Mouse (Mus musculus) right cerebral cortex, postnatal 25 days (tissue): ENCODE data around the gene Lrpap1.

ENCODE experiments used
- DNase-seq: peaks from one replicate; pipeline ENCODE4 v3.0.0; 2022

The Lrpap1 gene

DNA sequence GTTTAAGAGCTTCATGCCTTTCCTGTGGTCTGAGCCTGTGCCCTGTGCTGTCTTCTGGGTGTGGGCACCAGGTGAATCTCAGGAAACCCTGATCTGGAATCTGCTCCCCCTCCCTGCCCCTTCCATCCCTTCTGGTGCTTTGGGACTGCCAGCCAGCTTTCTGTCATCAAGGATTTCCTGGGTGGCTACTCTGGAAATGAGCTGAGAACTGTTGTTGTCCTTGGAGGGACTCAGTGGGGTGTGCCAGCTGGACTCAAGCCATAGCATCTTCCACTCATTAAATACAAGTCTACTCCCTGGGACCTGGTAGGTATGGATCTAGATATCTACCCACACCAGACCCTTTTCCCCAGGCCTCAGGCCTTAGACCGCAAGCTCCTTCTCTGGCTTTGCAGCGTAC is 12.9 kb upstream of the Lrpap1 start:
- DNase-seq, result no peak

GRCm38 (mm10) chr5:35117633-35118032 is 12.1 kb upstream of the Lrpap1 start:
- DNase-seq, result no peak

DNA sequence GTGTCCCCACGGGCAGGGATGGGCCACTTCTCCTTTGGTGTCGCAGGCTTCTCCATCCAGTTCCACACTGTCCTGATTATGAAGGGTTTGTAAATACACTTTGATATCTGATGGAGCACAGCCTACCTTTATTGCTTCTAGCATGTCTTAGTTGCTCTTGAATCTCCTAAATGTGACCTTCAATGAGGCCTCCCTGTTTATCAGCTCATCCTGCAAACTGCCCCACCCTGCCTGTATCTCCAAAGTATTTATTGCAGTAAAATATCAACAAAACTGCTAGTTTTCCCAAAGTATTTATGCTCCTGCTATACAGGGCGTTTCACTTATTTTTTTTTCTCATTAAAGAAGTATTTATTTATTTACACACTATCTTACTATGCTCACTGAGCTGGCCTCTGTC is 10.4 kb upstream of the Lrpap1 start:
- DNase-seq, result no peak

DNA sequence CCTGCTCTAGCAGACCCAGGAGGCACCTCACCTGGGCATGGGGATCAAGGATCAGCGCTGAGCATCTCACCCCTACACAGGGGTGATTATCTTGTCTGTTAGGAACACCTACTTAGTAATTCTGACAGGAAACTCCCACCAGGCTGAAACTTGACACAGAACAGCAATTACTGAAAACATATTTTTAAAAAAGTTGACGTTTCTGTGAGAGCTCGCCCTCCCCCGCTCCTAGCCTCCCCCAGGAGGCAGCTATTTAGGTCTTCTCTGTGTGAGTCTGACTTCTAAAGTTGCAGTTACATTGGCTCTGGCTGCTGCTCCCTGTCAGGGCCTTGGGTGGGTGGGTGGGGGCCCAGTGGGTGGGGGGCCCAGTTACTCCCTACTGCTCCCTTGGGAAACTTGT is 6.9 kb upstream of the Lrpap1 start:
- DNase-seq, result peak; percentile 36

- no peak for DNase-seq
Measured at GRCm38 (mm10) chr5:35105922-35106298, 344 bp upstream of the Lrpap1 start.

DNA sequence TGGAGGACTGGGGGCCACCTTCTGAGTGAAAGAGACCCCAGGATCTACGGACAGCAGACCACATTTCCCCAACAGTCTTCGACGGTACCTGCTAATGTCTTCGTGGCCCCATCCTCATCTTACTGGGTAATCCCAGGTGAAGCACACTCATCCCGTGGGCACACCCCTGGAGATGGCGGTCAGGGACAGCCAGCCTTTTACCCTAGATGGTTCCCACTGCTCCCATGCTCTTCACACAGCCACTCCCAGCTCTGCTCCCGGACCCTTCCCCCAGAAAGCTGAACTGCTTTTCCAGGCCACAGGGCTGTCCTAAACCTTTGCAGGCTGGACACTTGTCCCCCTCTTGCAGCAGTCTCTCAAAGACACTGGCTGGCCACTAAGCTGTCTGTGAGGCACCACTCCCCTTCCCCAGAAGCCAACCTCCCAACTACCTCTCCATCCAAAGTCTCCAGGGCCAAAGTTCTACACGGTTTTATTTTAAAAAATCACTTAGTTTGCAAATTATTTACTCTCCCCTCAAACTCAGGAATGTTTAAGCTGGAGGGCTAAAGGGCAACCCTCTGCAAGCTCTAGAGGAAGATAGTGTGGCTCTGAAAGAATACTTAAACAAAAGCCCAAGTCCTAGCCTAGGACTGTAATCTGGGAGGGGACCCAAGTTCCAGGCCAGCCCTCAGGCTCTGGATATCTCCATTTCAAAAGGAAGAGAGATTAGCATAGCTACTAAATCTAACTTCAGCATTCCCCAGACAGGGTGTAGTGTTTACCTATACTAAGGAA is 1.2 kb downstream of the Lrpap1 start:
- DNase-seq, result no peak

- no peak for DNase-seq
Measured at GRCm38 (mm10) chr5:35103528-35103927, 2.0 kb downstream of the Lrpap1 start.

- no peak for DNase-seq
Measured at GRCm38 (mm10) chr5:35103086-35103485, 2.5 kb downstream of the Lrpap1 start.

GRCm38 (mm10) chr5:35091636-35092035 is 13.9 kb downstream of the Lrpap1 start:
- no peak for DNase-seq

DNA sequence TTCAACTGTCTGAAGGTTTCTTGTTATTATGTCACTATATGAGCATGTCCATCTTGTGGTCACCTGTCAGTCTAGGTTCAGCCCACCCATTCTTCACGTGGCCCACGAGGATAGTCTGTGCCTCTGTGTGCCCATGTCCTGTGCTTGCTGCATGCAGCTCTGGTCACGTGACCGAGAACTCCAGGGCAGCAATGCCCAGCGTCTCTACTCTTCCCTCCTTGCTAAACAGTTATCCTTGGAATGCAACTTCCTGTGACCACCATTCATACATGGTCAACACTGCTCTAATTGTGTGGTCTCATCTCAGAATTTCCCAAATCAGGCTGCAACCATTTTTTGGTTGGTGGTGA is 16.0 kb downstream of the Lrpap1 start:
- no peak for DNase-seq

DNA sequence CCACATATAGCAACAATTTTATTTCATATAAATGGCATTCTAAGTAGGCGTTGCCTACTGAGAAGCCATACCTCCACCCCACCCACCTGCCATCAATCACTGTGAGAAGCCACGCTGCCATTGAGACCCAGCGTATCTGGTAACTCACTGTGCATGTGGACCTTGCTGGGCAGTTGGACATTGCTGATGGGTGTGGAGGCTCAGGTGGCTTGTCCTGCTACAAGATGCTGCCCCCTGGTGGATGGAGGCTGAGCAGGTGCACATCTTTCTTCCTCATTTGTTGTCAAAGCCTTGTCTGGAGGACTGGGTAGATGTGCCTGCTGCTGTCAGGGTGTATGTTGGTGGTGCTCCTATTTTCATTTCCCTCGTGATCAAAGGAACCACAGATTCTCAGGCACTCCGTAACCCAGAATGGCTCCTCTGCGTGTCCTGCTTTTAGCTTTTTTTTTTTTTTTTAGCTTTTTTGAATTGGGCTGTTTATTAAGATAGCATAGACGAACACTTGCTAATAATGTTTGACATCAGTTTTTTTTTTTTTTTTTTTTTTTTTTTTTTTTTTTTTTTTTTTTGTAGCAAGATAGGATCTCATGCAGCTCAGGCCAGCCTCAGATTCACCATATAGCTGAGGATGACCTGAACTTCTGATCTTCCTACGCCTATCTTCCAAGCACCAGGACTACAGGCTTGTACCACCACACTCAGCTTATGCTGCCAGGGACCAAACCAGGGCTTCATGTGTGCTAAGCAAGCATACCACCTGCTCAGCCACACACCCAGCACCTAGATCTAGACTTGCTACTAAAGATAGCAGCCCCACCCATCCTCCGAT is 16.6 kb downstream of the Lrpap1 start:
- peak; percentile 35 for DNase-seq

GRCm38 (mm10) chr5:35084913-35085312 is 20.7 kb downstream of the Lrpap1 start:
- DNase-seq, result no peak

DNA sequence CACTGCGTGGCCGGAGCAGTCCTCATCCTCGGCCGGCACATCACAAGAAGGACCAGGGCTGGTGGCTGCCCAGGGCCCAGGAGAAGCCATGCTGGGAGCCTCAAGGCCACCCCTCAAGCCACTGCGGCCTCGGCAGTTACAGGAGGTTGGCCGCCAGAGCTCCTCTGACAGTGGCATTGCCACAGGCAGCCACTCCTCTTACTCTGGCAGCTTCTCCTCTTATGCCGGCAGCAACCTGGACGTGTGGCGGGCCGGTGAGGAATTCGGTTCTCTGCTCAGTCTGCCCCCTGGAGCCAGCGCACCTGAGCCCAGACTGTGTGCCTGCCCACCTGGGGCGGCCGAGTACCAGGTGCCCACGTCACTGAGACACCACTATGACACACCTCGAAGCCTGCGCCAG is 26.5 kb downstream of the Lrpap1 start:
- no peak for DNase-seq

- no peak for DNase-seq
Measured at GRCm38 (mm10) chr5:35076369-35076768, 29.2 kb downstream of the Lrpap1 start.

GRCm38 (mm10) chr5:35073992-35074391 is 31.6 kb downstream of the Lrpap1 start:
- DNase-seq, result no peak

DNA sequence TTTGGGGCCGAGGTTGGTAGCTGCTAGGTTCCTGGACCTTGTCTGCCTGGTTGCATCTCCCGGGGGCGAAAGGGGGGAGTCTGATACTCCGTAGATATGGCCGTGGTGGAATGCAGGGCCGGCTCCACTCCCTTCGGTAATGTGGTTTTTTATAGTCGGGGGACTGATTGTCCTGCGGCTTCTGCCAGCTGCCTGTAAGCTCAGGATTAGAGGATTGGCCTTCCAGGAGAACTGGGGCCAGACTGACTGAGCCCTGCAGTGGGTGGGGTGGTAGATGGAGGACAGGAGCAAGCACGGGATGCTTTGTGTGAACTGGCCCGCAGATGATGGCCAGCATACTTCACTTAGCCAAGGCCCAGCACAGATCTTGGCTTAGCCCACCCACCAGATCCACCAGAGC is 32.3 kb downstream of the Lrpap1 start:
- DNase-seq, result no peak

DNA sequence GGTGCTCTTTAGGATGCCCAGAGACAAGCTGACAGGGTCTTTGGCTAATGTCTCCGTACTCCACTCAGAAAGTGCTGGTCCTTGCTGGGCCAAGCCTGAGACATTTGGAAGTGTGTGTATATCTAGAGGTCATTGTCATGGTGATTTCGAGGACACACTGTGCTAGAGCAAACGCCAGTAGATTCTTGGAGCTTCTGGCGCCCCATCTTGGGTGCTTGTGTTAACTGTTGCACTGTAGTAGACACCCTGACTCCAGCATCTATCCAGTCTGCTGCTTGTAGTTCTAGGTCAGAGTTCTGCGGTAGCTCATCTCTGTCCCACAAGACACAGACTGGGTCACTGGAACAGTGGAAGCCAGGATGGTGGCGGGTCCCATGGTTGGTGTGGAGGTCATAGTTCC is 33.7 kb downstream of the Lrpap1 start:
- no peak for DNase-seq

DNA sequence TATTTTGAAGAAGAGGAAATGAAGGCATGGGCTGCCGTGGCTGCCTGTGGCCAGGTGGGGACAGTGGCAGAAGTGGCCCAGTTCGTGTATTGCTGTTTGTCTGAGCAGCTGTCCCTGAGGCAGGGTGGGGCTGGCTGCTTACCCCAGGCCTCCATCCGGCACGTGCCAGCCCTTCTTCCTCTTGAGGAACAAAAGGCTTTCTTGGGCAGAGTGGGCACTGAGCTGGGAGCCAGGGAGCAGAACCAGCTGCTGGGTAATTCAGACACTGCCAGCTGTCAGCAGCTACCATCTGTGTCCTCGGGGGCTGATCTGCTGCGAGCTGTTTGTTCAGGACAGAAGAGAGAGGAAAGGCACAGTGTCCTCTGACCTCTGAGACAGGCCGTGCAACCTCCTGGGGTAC is 34.6 kb downstream of the Lrpap1 start:
- no peak for DNase-seq

GRCm38 (mm10) chr5:35070314-35070713 is 35.3 kb downstream of the Lrpap1 start:
- no peak for DNase-seq

DNA sequence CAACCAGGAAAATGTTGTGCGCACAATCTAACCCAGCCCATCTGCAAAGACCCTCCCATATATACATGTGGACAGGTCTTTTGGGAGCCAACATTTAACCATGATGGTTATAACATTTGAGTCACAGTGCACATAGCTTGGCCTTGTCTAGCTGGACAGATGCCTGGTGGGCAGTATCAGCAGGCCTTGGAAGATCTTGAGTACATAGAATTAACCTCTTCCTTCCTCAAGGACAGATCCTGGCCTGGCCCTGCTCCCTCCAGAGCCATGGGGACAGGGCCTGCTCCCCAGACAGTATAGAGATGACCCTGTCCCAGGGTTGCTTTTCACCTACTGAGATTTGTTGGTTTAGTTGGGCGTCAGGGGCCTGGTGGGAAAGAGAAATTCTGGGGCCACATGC is 35.7 kb downstream of the Lrpap1 start:
- no peak for DNase-seq

DNA sequence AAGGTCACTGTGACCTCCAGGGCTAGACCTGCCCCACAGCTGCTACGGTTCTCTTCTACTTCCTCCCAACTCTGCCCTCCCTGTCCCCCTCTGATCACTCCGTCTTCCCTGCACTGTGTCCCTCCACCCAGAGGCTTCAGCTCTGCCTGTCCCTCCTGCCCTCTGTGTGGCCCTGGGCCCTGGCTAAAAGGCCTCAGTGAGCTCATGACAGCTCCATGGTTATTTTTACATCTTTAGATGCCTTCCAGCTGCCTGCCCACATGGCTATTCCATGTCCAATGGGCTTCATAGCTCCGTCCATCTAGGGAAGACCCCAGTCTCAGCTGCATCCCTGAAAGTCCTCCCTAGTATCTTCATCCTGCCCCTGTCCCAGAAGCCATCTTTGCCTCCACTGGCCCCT is 45.5 kb downstream of the Lrpap1 start:
- DNase-seq, result no peak

GRCm38 (mm10) chr5:35058216-35058615 is 47.4 kb downstream of the Lrpap1 start:
- no peak for DNase-seq

DNA sequence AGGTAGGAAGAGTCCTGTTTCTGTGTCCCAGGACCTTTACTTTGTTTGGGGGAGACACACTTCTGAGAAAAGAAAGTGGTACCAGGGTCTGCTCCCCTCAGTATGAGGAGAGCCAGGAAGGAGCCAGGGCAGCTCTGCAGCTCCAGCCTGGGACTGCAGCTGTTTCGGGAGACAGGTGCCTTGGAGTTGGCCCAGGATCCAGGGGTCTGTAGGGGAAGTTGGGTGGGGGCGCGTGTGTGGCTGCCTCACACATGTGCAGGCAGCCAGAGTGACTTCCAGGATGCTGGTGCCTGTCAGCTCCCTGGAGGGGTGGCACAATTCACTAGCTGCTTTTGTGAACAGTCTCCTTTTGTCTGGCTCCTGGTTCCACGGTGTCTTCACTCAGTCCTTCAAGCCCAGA is 48.0 kb downstream of the Lrpap1 start:
- DNase-seq, result no peak

- peak; percentile 55 for DNase-seq
Measured at GRCm38 (mm10) chr5:35056604-35057432, 48.7 kb downstream of the Lrpap1 start, which contains the start of gene Dok7. TSS of gene Dok7 (plus strand) at chr5:35056766.
